Mouse (Mus musculus) thymus, postnatal 36 days (tissue): ENCODE measurements around the gene Zdhhc12.

Experiments used
- DNase-seq, 2 experiments: peaks; one replicate each; pipeline ENCODE4 v3.0.0; 2022; ENCODE audit warnings: mixed read lengths in 2 of 2

The Zdhhc12 gene

DNA sequence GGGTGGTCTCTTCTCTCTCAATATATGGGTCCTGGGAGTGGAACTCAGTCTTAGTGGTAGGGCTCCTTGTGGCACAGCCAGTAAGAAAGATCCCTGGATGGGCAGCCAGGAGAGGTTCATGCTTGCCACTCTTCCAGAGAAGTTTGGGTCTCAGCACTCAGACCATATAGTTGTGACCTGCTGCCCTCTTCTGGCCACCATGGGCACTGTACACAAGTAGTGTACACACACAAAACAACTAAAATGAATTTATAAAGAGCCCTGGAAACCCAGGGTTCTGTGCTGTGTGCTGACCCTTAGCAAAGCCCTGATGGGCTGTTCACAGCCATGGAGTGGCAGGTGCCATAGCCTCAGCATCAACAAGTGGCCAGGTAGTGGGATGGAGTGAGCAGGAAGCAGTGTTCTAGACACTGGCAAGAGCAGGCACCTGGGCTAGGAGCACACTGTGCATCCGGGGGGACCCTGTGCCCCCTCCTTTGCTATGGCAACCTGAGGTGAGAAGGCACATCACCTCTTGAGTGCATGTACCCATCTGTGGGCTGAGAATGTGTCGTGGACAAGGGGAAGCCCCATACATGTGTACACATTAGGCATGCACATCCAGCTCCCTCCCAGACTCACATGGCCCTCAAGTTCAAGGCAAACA is 2.6 kb upstream of the Zdhhc12 start:
- DNase-seq, result peak; percentile 53 to 59

GRCm38 (mm10) chr2:30094208-30094588 is 750 bp upstream of the Zdhhc12 start:
- no peak for DNase-seq

- DNase-seq, result no peak
These were observed 1.0 kb downstream of the Zdhhc12 start for GRCm38 (mm10) chr2:30092280-30092918.

GRCm38 (mm10) chr2:30091521-30091920 is 1.9 kb downstream of the Zdhhc12 start:
- DNase-seq, result no peak

DNA sequence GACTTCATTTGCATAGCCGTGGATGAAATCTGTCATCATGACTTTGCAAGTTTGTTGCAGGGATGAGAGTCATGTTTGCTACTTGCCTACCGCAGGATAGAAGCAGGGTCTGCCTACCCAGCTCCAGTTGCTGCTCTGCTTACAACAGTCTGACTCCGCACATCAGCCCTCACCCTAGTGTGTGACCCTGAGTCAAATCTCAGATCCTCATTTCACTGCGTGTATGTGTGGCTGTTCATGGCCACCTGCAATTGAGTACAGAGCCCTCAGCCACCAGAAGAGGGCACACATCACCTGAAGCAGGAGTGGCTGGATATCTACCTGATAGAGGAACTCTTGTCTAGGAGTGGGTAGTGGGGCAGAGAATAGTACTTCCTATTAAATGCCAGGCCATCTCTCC is 6.1 kb downstream of the Zdhhc12 start:
- DNase-seq, result no peak

DNA sequence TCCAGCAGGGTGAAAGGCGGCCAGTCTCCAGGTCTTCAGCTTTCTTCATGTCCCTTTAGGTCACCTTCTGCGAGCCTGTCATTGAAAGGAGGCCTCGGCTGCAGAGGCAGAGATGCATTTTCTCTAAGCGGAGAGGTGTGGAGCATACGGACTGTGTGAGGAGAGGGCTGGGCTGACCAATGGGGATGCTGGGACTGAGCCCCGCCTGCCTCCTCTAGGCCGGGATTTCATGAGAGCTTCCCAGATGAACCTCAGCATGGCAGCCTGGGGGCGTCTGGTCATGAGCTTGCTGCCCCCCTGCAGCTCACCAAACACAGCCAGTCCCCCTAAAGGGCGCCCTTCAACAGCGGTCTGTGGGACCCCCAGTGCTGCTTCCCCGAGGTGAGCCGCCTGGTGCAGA is 8.8 kb downstream of the Zdhhc12 start:
- DNase-seq, result no peak

- no peak for DNase-seq
These were observed 9.3 kb downstream of the Zdhhc12 start for GRCm38 (mm10) chr2:30084113-30084512.

- no peak for DNase-seq
These were observed 13.2 kb downstream of the Zdhhc12 start for GRCm38 (mm10) chr2:30080181-30080800.

DNA sequence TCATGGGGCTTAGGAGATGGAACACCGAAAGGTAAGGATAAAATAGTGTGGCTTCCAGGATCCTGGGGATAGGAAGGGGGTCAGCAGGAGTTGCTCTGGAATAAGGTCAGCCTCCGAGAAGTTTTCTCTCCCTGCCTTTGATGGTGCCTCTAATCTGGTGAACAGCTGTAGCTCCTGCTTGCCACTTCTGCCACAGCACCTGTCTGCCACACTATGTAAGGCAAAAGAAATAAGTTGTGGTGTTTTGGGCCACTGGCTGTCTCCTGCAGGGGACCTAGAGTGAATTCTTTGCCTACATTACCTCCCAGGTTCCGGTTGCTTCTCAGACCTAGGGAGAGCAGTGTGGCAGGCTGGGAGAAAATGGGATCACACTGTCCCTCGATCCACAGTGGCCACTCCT is 14.7 kb downstream of the Zdhhc12 start:
- no peak for DNase-seq

DNA sequence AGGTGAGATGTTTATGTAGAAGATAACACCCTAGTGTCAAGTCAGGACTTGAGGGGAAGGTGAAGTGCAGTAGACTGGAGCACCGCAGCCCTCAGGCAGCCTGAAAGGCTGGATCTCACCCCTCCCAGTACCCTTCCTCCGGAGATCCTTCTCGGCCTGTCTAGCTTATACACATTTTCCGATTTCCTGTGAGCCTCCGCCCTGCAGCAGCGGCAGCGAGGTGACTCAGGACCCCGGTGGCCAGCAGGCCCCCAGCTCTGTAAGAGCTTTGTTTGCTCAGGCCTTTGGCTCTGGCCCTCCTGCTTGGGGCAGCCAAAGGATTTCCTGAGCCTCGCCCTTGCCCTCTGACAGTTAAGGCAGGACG is 15.1 kb downstream of the Zdhhc12 start:
- no peak for DNase-seq

DNA sequence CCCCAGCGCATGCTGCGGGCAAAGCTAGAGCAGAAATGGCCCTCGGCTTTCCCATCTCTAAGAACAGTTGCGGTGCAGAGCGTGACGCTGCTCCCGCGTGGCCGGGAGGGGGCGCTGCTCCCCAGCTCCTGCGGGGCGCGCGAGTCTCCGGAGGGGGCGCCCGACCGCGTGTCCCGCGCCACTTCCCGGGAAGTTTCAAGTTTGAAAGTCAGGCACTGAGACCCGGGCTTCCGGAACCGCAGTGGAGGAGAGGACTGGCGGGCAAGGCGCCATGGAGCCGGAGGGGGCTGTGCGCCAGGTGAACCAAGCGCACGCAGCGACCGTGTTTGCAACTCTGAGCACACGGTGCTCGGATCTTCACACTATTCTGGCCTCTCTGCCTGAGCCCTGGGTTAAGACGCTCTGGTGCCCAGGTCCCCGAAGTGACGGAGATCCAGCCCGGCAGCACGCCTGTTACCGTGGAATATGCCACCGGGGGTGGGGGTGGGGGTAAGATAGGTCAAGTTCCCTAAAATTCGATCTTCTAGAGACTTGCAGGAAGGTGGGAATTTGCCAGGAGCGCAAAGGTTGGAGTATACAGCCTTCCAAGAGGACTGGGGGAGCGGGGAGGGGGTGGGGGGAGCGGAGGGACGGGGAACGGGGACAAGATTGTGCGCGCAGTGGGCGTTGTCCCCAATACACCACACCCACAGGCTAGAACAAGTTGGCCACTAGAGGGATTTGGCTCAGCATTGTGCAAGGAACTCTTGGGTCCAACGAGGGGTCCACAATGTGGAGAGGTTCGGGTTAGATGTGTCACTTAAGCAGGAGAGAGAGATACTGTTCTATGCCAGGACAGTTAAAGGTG is 15.7 kb downstream of the Zdhhc12 start, which contains the start of gene Pkn3:
Pkn3 (plus strand) TSS at position 183 of the 847 bp plus-strand sequence.
- peak; percentile 78 to 81 for DNase-seq

DNA sequence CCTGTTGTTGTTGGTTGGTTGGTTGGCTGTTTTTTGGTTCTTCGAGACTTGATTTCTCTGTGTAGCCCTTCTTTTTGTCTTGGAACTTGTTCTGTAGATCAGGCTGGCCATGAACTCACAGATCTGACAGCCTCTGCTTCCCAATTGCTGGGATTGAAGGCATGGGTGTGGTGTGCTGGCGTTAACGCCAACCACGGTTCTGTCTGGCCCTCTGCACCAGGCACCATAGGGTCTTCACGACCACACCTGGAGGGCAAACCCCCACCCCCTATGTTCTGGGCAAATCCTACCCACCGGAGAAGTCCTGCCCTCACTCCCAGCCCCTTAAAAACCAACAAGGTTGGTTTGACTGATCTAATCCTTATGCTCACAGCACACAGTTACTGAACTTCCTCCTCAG is 16.5 kb downstream of the Zdhhc12 start:
- DNase-seq, result no peak

DNA sequence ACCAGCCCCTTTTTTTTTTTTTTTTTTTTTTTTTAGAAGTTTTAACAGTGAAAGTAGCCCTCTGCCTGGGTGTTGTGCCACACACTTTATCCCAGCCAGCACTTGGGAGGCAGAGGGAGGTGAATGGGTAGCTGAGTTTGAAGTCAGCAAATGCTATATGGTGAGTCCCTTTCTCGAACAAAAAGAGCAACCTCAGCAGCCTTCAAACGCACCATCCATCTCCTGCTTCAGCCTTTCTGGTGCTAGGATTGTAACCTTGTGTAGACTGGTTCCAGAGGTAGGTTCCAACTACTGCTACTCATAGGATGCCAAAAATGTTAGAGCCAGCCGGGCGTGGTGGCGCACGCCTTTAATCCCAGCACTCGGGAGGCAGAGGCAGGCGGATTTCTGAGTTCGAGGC is 17.0 kb downstream of the Zdhhc12 start:
- DNase-seq, result no peak

- no peak for DNase-seq
These were observed 17.8 kb downstream of the Zdhhc12 start for GRCm38 (mm10) chr2:30075625-30076024.

DNA sequence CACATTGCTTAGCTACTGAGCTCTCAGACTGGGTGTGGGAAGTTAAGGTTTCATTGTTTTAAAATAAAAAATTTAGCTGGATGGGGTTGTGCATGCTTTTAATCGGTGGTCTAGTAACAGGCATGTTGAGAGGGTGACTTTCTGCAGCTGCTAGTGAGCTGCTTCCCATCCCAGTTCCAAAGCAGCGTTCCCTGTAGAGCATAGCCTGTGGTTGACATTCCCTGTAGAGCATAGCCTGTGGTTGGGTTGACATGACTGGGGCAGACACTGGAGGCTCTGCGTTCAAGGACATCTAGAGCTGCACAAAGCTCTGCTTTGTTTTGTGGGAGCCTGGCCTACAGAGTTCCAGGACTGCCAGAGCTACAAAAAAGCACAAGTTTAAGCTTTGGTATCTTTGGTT is 20.2 kb downstream of the Zdhhc12 start:
- no peak for DNase-seq

DNA sequence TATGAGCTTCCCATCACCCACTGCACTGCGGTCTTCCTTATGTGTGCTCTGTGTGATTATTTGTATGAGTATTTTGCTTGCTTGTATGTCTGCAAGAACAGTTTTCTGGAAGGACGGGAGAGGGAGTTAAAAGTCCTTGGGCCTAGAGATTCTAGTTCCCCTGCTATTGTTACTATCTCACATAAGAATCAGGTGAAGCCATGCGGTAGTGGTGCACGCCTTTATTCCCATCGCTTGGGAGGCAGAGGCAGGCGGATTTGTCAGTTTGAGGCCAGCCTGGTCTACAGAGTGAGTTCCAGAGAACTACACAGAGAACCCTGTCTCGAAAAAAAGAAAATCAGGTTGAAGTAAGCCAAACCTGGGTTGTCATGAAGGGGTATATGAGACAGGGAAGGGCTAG is 20.6 kb downstream of the Zdhhc12 start:
- DNase-seq, result no peak

DNA sequence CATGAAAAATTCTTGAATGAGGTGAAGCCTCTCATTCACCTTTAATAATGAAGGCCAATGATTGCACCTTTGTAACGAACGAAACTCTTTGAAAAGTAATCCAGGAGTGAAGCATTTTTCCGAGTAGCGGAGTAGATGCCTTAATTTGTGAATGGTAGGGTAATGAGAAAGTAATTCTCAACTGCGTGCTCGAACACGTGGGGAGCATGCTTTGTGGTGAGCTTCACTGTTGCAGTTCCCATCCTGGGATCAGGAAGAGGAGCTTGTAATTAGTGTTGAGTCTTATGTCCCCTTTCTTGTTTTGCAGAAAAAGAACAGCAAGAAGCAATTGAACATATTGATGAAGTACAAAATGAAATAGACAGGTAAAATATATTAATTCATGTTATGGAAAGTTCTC is 25.5 kb downstream of the Zdhhc12 start:
- DNase-seq, result no peak

DNA sequence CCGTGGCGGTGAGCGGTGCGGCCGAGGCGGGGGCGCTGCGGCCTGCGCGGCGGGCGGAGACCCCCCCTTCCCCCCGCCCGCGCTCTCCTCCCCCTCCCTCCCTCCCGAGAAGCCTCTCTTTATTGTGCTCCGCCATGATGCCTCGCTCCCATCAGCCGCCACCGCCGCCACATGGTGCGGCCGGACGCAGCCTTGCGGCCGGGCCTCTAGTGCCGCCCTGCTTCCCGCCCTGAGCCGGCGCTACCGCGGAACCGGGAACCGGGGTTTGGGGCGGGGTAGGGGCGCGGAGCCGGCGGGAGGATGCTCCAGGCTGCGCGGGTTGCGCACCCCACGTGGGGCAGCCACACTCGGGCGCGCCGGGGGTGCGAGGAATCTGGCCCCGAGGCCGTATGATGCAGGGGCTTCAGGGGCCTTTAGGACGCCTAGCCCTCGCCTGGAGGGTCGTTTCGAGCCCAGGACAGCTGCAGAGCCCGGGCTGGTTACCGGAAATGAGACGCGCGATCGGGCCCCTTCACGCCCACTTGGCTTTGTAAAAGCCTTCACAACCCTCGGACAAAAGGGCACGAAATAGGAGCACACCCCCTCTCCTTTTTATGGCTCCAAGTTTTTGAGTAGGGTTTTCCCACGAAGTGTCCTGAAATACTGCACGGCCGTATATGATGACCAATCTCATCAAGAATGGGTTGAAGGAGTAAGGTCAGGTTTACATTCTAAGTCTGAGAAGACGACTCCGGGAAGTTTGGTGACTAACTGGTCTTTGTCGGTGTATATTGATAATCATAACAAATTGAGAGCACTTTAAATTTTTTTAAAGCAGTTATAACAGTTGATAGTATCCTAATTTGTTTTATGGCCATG is 26.2 kb downstream of the Zdhhc12 start:
- DNase-seq, result peak; percentile 62 to 71

DNA sequence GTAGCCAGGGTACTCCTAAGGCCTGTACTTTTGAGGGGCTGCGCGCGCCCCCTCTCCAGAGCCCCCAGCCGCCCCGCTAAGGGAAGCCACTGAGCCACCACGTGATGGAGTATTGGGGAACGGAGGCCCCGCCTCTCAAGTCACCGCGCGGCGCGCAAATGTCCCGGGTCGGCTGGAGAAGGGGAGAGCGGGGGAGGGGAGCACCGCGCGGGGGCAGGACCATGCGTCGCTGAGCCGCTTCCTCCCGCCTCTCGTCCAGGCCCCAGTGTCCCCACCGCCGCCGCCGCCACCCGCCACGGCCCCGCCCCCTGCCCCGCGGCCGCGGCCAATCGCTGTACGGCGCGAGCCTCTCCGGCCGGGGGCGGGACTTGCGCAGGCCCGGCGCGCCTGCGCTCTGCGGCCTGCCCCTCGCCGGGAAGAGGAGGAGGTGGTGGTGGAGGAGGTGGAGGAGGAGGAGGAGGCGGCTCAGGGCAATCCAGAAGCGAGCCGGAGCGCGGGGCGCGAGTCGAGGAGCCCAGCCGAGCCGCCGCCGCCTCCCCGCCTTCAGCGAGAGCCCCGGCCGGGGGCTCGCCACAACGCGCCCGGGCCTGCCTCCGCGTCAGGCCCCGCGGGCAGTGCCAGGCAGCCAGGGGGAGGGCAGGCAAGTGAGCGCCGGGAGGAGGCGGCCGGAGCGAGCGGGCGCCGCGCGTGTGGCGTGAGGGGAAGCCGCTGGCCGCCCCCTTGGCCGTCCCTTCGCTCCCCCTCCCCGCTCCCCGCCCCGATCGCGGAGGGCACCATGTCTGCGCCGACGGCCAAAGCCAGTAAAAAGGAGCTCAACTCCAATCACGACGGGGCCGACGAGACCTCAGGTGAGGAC is 27.2 kb downstream of the Zdhhc12 start:
- peak; percentile 94 to 97 for DNase-seq

DNA sequence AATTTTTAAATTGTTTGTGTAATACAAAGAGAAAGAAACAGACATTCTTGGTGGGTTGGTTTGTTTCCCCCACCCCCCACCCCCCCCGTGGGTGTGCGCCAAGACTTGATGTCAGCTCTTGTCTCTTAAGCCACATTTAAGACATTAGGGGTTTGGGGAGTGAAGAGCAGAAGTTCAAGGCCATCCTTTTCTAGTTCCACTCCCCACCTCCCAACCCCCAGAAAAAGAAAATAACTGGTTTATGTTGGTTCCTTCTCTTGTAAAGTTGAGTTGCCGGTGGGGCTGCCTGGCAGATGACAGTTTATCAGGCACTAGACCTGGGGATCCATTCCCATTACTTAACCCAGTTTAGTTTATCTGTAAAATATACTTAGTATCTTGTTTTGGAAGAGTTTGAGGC is 29.1 kb downstream of the Zdhhc12 start:
- no peak for DNase-seq

DNA sequence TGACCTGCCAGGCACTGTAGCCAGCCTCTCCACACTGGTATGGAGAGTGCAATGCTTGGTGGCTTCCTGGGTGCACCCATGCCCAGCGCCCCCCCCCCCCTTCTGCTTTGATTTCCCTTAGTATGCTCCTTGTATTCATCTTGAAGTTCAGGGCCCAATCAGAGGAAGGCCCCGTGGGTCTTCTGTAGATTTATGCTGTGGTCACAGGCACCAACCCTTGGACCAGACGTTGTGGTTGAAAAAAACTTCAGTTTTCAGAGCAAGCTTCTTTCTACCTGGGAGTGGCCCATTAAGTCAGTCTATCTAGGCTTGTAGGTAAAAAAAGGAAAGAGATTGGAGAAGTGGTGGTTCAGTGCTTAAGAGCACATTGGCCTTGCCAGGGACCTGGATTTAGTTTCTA is 29.7 kb downstream of the Zdhhc12 start:
- DNase-seq, result no peak

DNA sequence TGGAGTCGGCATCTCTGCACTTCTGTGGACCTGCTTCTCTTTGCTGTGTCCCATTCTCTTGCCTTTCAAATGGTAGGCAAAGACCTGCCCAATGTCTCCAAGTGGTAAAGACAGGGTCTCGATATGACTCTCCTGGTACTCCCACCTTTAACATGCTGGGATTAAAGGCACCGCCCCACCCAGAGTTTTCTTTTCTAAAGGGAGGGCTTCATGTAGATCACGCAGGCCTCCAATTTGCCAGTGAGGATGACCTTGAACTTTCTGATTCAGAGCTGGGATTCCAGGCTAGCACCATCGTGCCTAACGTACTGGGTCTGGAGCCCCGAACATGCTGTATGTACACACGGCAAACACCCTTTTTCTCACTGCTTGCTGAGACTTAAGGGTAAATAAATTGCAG is 30.2 kb downstream of the Zdhhc12 start:
- no peak for DNase-seq
